Mouse (Mus musculus) E14TG2a.4 (cell line): ENCODE data around the gene Tnni3k.

Experiments
- CTCF ChIP-seq: conservative IDR thresholded peaks from 2 replicates; pipeline ENCODE4 v1.5.1; 2014; ENCODE audit warnings: low read length
- NANOG ChIP-seq: IDR thresholded peaks from 2 replicates; pipeline ENCODE4 v1.6.1; 2014; ENCODE audit warnings: borderline replicate concordance, low read length, mixed read lengths

DNA sequence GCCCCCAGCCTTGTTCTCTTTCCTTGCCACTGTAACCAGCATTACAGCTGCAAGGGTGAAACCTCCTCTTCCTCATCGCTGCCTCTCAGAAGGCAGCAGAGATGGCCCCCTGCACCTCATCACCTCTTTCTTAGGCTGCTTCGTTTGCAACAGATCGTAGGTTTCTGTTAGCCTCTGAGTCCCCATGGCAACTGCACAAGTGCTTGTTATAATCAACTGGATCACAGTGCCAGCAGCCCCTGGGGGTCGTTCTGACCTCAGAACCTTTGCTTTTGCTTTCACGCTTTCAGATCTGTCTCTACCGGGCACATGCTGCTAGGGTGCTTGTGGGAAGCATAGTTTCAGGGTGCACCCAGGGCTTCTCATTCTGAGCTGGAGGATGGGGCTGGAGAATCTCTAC, 201.9 kb downstream of the Tnni3k start:
- no peak for TF ChIP-seq CTCF
- no peak for TF ChIP-seq NANOG
